Mouse (Mus musculus) forebrain, postnatal 0 days (tissue): ENCODE data around the gene Mgat5. TPM values are rescaled to one million over a fixed set of nuclear protein-coding genes. Genes with fewer than 3 reads are reported as not detected.

Experiments used
- ATAC-seq: fragments of 200-750 bp; cut with Nextera tagmentation; 2 replicates; pipeline ENCODE4 v1.8.0; 2017; ENCODE audit warnings: mild to moderate bottlenecking, moderate library complexity
- DNase-seq: peaks from one replicate; pipeline ENCODE4 v3.0.0-alpha.2; 2015
- H3K27ac ChIP-seq: fragments of 300-500 bp; sonication (generic); 2 replicates; pipeline ENCODE4 v1.5.1; 2014; ENCODE audit warnings: low read depth, mild to moderate bottlenecking, antibody characterized with exemption, low read length, moderate library complexity, mixed read lengths
- H3K27me3 ChIP-seq: fragments of 300-500 bp; sonication (generic); 2 replicates; pipeline ENCODE4 v1.6.1; 2014; ENCODE audit warnings: mild to moderate bottlenecking, low read length, mixed read lengths; ENCODE audit not compliant: insufficient read depth
- H3K36me3 ChIP-seq: fragments of 300-500 bp; sonication (generic); 2 replicates; pipeline ENCODE4 v1.6.1; 2014; ENCODE audit warnings: mild to moderate bottlenecking, moderate library complexity; ENCODE audit not compliant: insufficient read depth
- H3K4me1 ChIP-seq: fragments of 300-500 bp; sonication (generic); 2 replicates; pipeline ENCODE4 v1.6.1; 2014; ENCODE audit warnings: antibody characterized with exemption; ENCODE audit not compliant: insufficient read depth
- H3K4me2 ChIP-seq: fragments of 300-500 bp; sonication (generic); 2 replicates; pipeline ENCODE4 v1.6.1; 2014; ENCODE audit warnings: low read depth, mild to moderate bottlenecking, moderate library complexity
- H3K4me3 ChIP-seq: fragments of 300-500 bp; sonication (generic); 2 replicates; pipeline ENCODE4 v1.5.1; 2014; ENCODE audit warnings: low read depth, low read length, mixed read lengths
- H3K9ac ChIP-seq: fragments of 300-500 bp; sonication (generic); 2 replicates; pipeline ENCODE4 v1.6.1; 2014; ENCODE audit warnings: mild to moderate bottlenecking
- H3K9me3 ChIP-seq: fragments of 300-500 bp; sonication (generic); 2 replicates; pipeline ENCODE4 v1.6.1; 2016; ENCODE audit warnings: low read length
- CTCF ChIP-seq: sonication (generic); IDR thresholded peaks from 2 replicates; pipeline ENCODE4 v1.5.1; 2016; ENCODE audit warnings: antibody characterized with exemption, control low read depth, low read depth
- WGBS: fragments of 180-500 bp; shearing (Covaris S2); extraction: QIAGEN DNeasy Blood & Tissue Kit; methylation state at CpG from one replicate; pipeline ENCODE4 v1.1.7; 2014; 5-methylcytosine and 5-hydroxymethylcytosine counted together
- polyA plus RNA-seq: library from polyadenylated mRNA; unstranded; fragments of >200 nt; fragmentation: Nextera tagmentation; extraction: Ambion mirVana; gene quantifications from 2 replicates; pipeline ENCODE4 v1.2.1, GENCODE M21; 2015
- total RNA-seq: library from RNA; depleted of rRNA; stranded (reverse); fragments of >200 nt; gene quantifications from 2 replicates; pipeline ENCODE4 v1.2.3, GENCODE M21; 2014

The Mgat5 gene
- total and polyA plus RNA-seq, 2 experiments from 2014 or later: 9.3 to 42.9 TPM

- ATAC-seq (peak; percentile 56), DNase-seq (no peak)
- peak; percentile 63 for TF ChIP-seq CTCF
- no peak overlapping the region for H3K27ac ChIP-seq
- H3K4me1 ChIP-seq: no peaks in the 10 kb centered on the region; the same call in 1 of the 2 replicates
- whole genome bisulfite sequencing: 31% methylated on average over 5 of the region's 5 CpGs
- H3K4me2 ChIP-seq: no peak overlapping the region
- no peaks in the 10 kb centered on the region for H3K27me3 ChIP-seq
- peaks cover 19% of the 10 kb centered on the region for H3K36me3 ChIP-seq
- no peaks in the 10 kb centered on the region for H3K9me3 ChIP-seq
- no peak overlapping the region for H3K4me3 ChIP-seq
- H3K9ac ChIP-seq: no peak overlapping the region
Observed at GRCm38 (mm10) chr1:127409512-127409911, 204.7 kb downstream of the Mgat5 start.

- peak; percentile 74 for ATAC-seq
- H3K27ac ChIP-seq: no peak overlapping the region
- no peak overlapping the region for H3K4me2 ChIP-seq
- TF ChIP-seq CTCF: no peak
- H3K4me3 ChIP-seq: no peak overlapping the region
- H3K4me1 ChIP-seq: no peaks in the 10 kb centered on the region
- peaks cover 23% of the 10 kb centered on the region for H3K36me3 ChIP-seq
- no peak overlapping the region for H3K9ac ChIP-seq
- 25% methylated on average over 7 of the region's 7 CpGs for WGBS
- H3K9me3 ChIP-seq: no peaks in the 10 kb centered on the region
- no peak for DNase-seq
- no peaks in the 10 kb centered on the region for H3K27me3 ChIP-seq
Observed at GRCm38 (mm10) chr1:127414500-127414899, 209.7 kb downstream of the Mgat5 start.

- Histone ChIP-seq H3K4me1 (no peaks in the 10 kb centered on the region), H3K4me2 (no peak overlapping the region), H3K27ac (no peak overlapping the region), H3K36me3 (peaks cover 23% of the 10 kb centered on the region), H3K4me3 (no peak overlapping the region), H3K9ac (no peak overlapping the region), H3K9me3 (no peaks in the 10 kb centered on the region), H3K27me3 (no peaks in the 10 kb centered on the region)
- WGBS: 85% methylated on average over 1 of the region's 1 CpGs
- no peak for TF ChIP-seq CTCF
- ATAC-seq (no peak), DNase-seq (no peak)
Observed at GRCm38 (mm10) chr1:127415896-127416295, 211.1 kb downstream of the Mgat5 start.

GRCm38 (mm10) chr1:127416971-127417370 lies 212.2 kb downstream of the Mgat5 start:
- H3K9ac ChIP-seq: no peak overlapping the region
- DNase-seq (no peak), ATAC-seq (no peak)
- H3K9me3 ChIP-seq: no peaks in the 10 kb centered on the region
- H3K27me3 ChIP-seq: no peaks in the 10 kb centered on the region
- H3K36me3 ChIP-seq: peaks cover 21% of the 10 kb centered on the region
- 19% methylated on average over 1 of the region's 1 CpGs for WGBS
- no peaks in the 10 kb centered on the region for H3K4me1 ChIP-seq
- no peak for TF ChIP-seq CTCF
- H3K4me3 ChIP-seq: no peak overlapping the region
- no peak overlapping the region for H3K4me2 ChIP-seq
- H3K27ac ChIP-seq: no peak overlapping the region

- no peak for TF ChIP-seq CTCF
- ATAC-seq (no peak), DNase-seq (no peak)
- H3K4me1 ChIP-seq: no peaks in the 10 kb centered on the region; the same call in 1 of the 2 replicates
- H3K27me3 ChIP-seq: no peaks in the 10 kb centered on the region
- H3K27ac ChIP-seq: no peak overlapping the region
- no peaks in the 10 kb centered on the region for H3K9me3 ChIP-seq
- WGBS: 66% methylated on average over 4 of the region's 4 CpGs
- H3K4me2 ChIP-seq: no peak overlapping the region
- H3K4me3 ChIP-seq: no peak overlapping the region
- H3K36me3 ChIP-seq: peaks cover 7% of the 10 kb centered on the region; the same call in 1 of the 2 replicates
- no peak overlapping the region for H3K9ac ChIP-seq
Observed at GRCm38 (mm10) chr1:127418916-127419575, 214.2 kb downstream of the Mgat5 start.

GRCm38 (mm10) chr1:127419581-127419980 lies 214.8 kb downstream of the Mgat5 start:
- Histone ChIP-seq H3K4me2 (no peak overlapping the region), H3K9me3 (no peaks in the 10 kb centered on the region), H3K4me3 (no peak overlapping the region), H3K36me3 (peaks cover 4% of the 10 kb centered on the region; the same call in 1 of the 2 replicates), H3K27me3 (no peaks in the 10 kb centered on the region), H3K4me1 (no peaks in the 10 kb centered on the region; the same call in 1 of the 2 replicates), H3K9ac (no peak overlapping the region), H3K27ac (no peak overlapping the region)
- no peak for DNase-seq
- no peak for TF ChIP-seq CTCF
- no peak for ATAC-seq
- 43% methylated on average over 7 of the region's 7 CpGs for WGBS

GRCm38 (mm10) chr1:127420383-127420782 lies 215.6 kb downstream of the Mgat5 start:
- no peaks in the 10 kb centered on the region for H3K36me3 ChIP-seq
- H3K4me1 ChIP-seq: no peaks in the 10 kb centered on the region; the same call in 1 of the 2 replicates
- no peak overlapping the region for H3K9ac ChIP-seq
- no peak for DNase-seq
- H3K9me3 ChIP-seq: no peaks in the 10 kb centered on the region
- H3K27ac ChIP-seq: no peak overlapping the region
- no peaks in the 10 kb centered on the region for H3K27me3 ChIP-seq
- peak; percentile 23 for ATAC-seq
- 43% methylated on average over 13 of the region's 13 CpGs for WGBS
- no peak for TF ChIP-seq CTCF
- no peak overlapping the region for H3K4me3 ChIP-seq
- no peak overlapping the region for H3K4me2 ChIP-seq
